In genomic region chr5:46083293-46083692, GRCm38 (mm10) we compare ENCODE assay signal across 23 mouse cellular contexts.
"Had no signal": no experiment of that assay in that cellular context is flagged by ENCODE, and none has a peak within 500 bp of the region (broad histone marks: within the 10 kb centered on the region; RNA-seq: fewer than 3 reads in every experiment).

No protein-coding gene starts in this region.

- H3K36me3 ChIP-seq: heart, embryonic 13.5 days; heart, embryonic 15.5 days; hindbrain, embryonic 13.5 days; hindbrain, embryonic 15.5 days; limb, embryonic 13.5 days; limb, embryonic 15.5 days; liver, embryonic 12.5 days had no signal

- H3K4me2 ChIP-seq: heart, embryonic 11.5 days; heart, embryonic 13.5 days; heart, embryonic 15.5 days; hindbrain, embryonic 13.5 days; hindbrain, embryonic 15.5 days; limb, embryonic 13.5 days; limb, embryonic 15.5 days; liver, embryonic 12.5 days had no signal

- H3K27ac ChIP-seq: heart, adult 2 months; heart, embryonic 13.5 days; heart, embryonic 15.5 days; hindbrain, embryonic 13.5 days; hindbrain, embryonic 15.5 days; hindbrain, postnatal 0 days; limb, embryonic 13.5 days; limb, embryonic 15.5 days; liver, embryonic 12.5 days; liver, embryonic 14.5 days had no signal

- H3K9ac ChIP-seq: heart, embryonic 13.5 days; heart, embryonic 15.5 days; hindbrain, embryonic 13.5 days; hindbrain, embryonic 15.5 days; limb, embryonic 13.5 days; limb, embryonic 15.5 days; liver, embryonic 12.5 days; liver, embryonic 14.5 days had no signal

- H3K4me3 ChIP-seq: heart, adult 2 months; heart, embryonic 13.5 days; heart, embryonic 15.5 days; hindbrain, embryonic 13.5 days; hindbrain, embryonic 15.5 days; limb, embryonic 13.5 days; limb, embryonic 15.5 days; liver, embryonic 12.5 days had no signal

- DNase-seq: gastrocnemius, postnatal 14 days; gastrocnemius, postnatal 36 days; heart, adult 11 months; heart, adult 2 months; heart, postnatal 14 days; heart, postnatal 36 days; kidney, adult 11 months; kidney, adult 2 months; kidney, postnatal 25 days; layer of hippocampus, adult 9-11 months; layer of hippocampus, postnatal 36 days; left cerebral cortex, postnatal 4 days had no signal

- H3K27me3 ChIP-seq: heart, embryonic 13.5 days; heart, embryonic 15.5 days; hindbrain, embryonic 13.5 days; hindbrain, embryonic 15.5 days; limb, embryonic 13.5 days; limb, embryonic 15.5 days; liver, embryonic 12.5 days had no signal

- H3K9me3 ChIP-seq: heart, embryonic 15.5 days; hindbrain, embryonic 13.5 days; hindbrain, embryonic 15.5 days; limb, embryonic 13.5 days; limb, embryonic 15.5 days; liver, embryonic 12.5 days had no signal

- H3K4me1 ChIP-seq: heart, embryonic 13.5 days; heart, embryonic 15.5 days; hindbrain, embryonic 13.5 days; hindbrain, embryonic 15.5 days; limb, embryonic 13.5 days; limb, embryonic 15.5 days; liver, embryonic 12.5 days had no signal

- ATAC-seq: hindbrain, postnatal 0 days; inflammation-experienced regulatory T-cells, adult 6 months; liver, embryonic 12.5 days had no signal
